8 mouse cellular contexts compared by ENCODE assay signal in genomic region chr13:46726288-46727037, GRCm38 (mm10). TPM values are rescaled to one million over a fixed set of nuclear protein-coding genes. Genes with fewer than 3 reads are reported as not detected.
DNase-seq lines count a peak whose midpoint lies in the region; ATAC-seq and TF ChIP-seq lines count a peak whose summit lies in the region.

No protein-coding gene starts in this region.

- WGBS in cerebellum, adult 2 months: under 1% methylated on average over 30 of the region's 30 CpGs
- under 1% methylated on average over 30 of the region's 30 CpGs for WGBS in limb, embryonic 10.5 days

- TF ChIP-seq CTCF in cerebellum, adult 2 months (IDR thresholded peaks at IDR 0.05; ENCODE audit: borderline replicate concordance, insufficient read depth, low read depth, low read length): no peak

- peak overlapping the region; percentile 73 for H3K4me3 ChIP-seq in cerebellum, adult 2 months (replicated peaks; ENCODE audit: insufficient read depth, low read depth, low read length)
- peak overlapping the region; percentile 99 for H3K4me3 ChIP-seq in erythroblast, embryonic 14.5 days (replicated peaks)
- peak overlapping the region; percentile 94 for H3K4me3 ChIP-seq in limb, embryonic 10.5 days
- H3K4me3 ChIP-seq in myocyte: peak overlapping the region; percentile 64

- ATAC-seq in monocyte, adult 5-6 weeks (replicated peaks; ENCODE audit: insufficient number of reproducible peaks, low FRiP score, low TSS enrichment, poor library complexity, severe bottlenecking): no peak

- H3ac ChIP-seq in myocyte (ENCODE audit: control insufficient read depth, insufficient read length): peak overlapping the region; percentile 87

- peaks cover 15% of the 10 kb centered on the region for H3K36me3 ChIP-seq in erythroblast, embryonic 14.5 days (ENCODE audit: control insufficient read depth)
- H3K36me3 ChIP-seq in limb, embryonic 10.5 days: no peaks in the 10 kb centered on the region
- no peaks in the 10 kb centered on the region for H3K36me3 ChIP-seq in myocyte (ENCODE audit: control insufficient read depth, insufficient read depth)

- H3K27ac ChIP-seq in cerebellum, adult 2 months (ENCODE audit: insufficient read depth, low read length): no peak overlapping the region
- peak overlapping the region; percentile 97 for H3K27ac ChIP-seq in limb, embryonic 10.5 days

- H3K9me3 ChIP-seq in erythroblast, embryonic 14.5 days (ENCODE audit: control insufficient read depth, low read length): no peaks in the 10 kb centered on the region
- no peaks in the 10 kb centered on the region for H3K9me3 ChIP-seq in limb, embryonic 10.5 days (replicated peaks)

- TF ChIP-seq POLR2A in cerebellum, adult 2 months (IDR thresholded peaks at IDR 0.05; ENCODE audit: borderline replicate concordance, insufficient read depth, low read length): no peak
- TF ChIP-seq POLR2A in myocyte (IDR thresholded peaks at IDR 0.05; ENCODE audit: insufficient read length, low read depth): no peak

- peaks cover 62% of the 10 kb centered on the region for H3K79me2 ChIP-seq in myocyte (ENCODE audit: control insufficient read depth, insufficient read depth)

- peak overlapping the region; percentile 75 for H3K4me2 ChIP-seq in myocyte (ENCODE audit: low read depth)

- no peak for DNase-seq in cerebellum, adult 2 months
- DNase-seq in cerebellum, adult 11-12 months: no peak
- DNase-seq in right cerebral cortex, postnatal 10 days (ENCODE audit: low spot score in 2 of 2): peak; percentile 43 to 53
- no peak for DNase-seq in right cerebral cortex, adult 18-20 months
- DNase-seq in limb, embryonic 10.5 days (ENCODE audit: low spot score): peak; percentile 64

- no peaks in the 10 kb centered on the region; the same call in 1 of the 2 replicates for H3K4me1 ChIP-seq in cerebellum, adult 2 months (ENCODE audit: control insufficient read depth, insufficient read depth, low read length)
- peaks cover 45% of the 10 kb centered on the region for H3K4me1 ChIP-seq in erythroblast, embryonic 14.5 days (ENCODE audit: control insufficient read depth)
- peaks cover 17% of the 10 kb centered on the region for H3K4me1 ChIP-seq in limb, embryonic 10.5 days

- no peaks in the 10 kb centered on the region for H3K27me3 ChIP-seq in cerebellum, adult 2 months (ENCODE audit: control insufficient read depth, insufficient read depth, low read length)
- no peaks in the 10 kb centered on the region for H3K27me3 ChIP-seq in erythroblast, embryonic 14.5 days (ENCODE audit: control insufficient read depth)
- no peaks in the 10 kb centered on the region for H3K27me3 ChIP-seq in limb, embryonic 10.5 days (ENCODE audit: low read depth, poor library complexity, severe bottlenecking)
- no peaks in the 10 kb centered on the region for H3K27me3 ChIP-seq in myocyte (ENCODE audit: control insufficient read depth, insufficient read depth, insufficient read length)

TF ChIP-seq in myocyte, 11 proteins besides CTCF, POLR2A, EP300 and RAD21:
- no peak for TF ChIP-seq USF1 (IDR thresholded peaks at IDR 0.05; ENCODE audit: low read depth)
- peak; percentile 78 for TF ChIP-seq E2F4 (IDR thresholded peaks at IDR 0.05; ENCODE audit: insufficient read depth)
- TF ChIP-seq SRF (IDR thresholded peaks at IDR 0.05; ENCODE audit: control insufficient read depth, insufficient read length, low read depth): no peak

RNA-seq across cellular contexts. Expression of gene Nup153, which starts 1.3 kb away (rescaled TPM):
- polyA plus RNA-seq in cerebellum, adult 2 months (2012; rRNA removed): 33.8 and 36.9 TPM in 2 replicates
- 0.57 and 1.6 TPM in 2 replicates for polyA plus RNA-seq in erythroblast, embryonic 14.5 days (2012)
- polyA plus RNA-seq in limb, embryonic 10.5 days (2016; fragmentation: Nextera tagmentation; extraction: Ambion mirVana): 37.6 and 39.7 TPM in 2 replicates
- 11.6 TPM for polyA plus RNA-seq in myocyte (2012; fragmentation: generic; extraction: Trizol)
- total RNA-seq in monocyte, adult 5-6 weeks (2017): 103 to 122 TPM (median 110 TPM) in 3 replicates

RNA-seq across cellular contexts. Expression of gene Fam8a1, which starts 57.1 kb away (rescaled TPM):
- 38.7 and 41.9 TPM in 2 replicates for polyA plus RNA-seq in cerebellum, adult 2 months (2012; rRNA removed)
- polyA plus RNA-seq in erythroblast, embryonic 14.5 days (2012): 0.70 and 0.72 TPM in 2 replicates
- 6.2 and 8.7 TPM in 2 replicates for polyA plus RNA-seq in limb, embryonic 10.5 days (2016; fragmentation: Nextera tagmentation; extraction: Ambion mirVana)
- 15.7 TPM for polyA plus RNA-seq in myocyte (2012; fragmentation: generic; extraction: Trizol)
- 17.8 to 20.7 TPM (median 20.6 TPM) in 3 replicates for total RNA-seq in monocyte, adult 5-6 weeks (2017)

Comparison
In these comparisons a context has a peak if more than half of its experiments do, and no peak if none do; other contexts are left out.
1. DNase-seq: peak in right cerebral cortex, postnatal 10 days (2 of 2) and limb, embryonic 10.5 days (single experiment); none in cerebellum, adult 2 months (0 of 2), cerebellum, adult 11-12 months (single experiment) and right cerebral cortex, adult 18-20 months (single experiment).
2. Peak in every context shown above with its lines, with median percentiles within 50 percentile points of each other: H3K4me3 ChIP-seq.